Mouse (Mus musculus): ENCODE measurements around the gene Adcy3. TPM values are rescaled to one million over a fixed set of nuclear protein-coding genes. Genes with fewer than 3 reads are reported as not detected.

The Adcy3 gene
- polyA plus RNA-seq (2014; fragmentation: Nextera tagmentation; extraction: Ambion mirVana), result 4.7 and 7.4 TPM in 2 replicates

- DNase-seq (ENCODE audit: low spot score) (peak; percentile 72), ATAC-seq (ENCODE audit: insufficient number of reproducible peaks, low FRiP score, low TSS enrichment, low read depth) (peak; percentile 58)
- Histone ChIP-seq H3K4me2 (ENCODE audit: low read depth, severe bottlenecking) (peak within 1 kb of the TSS; percentile 88), H3K27me3 (ENCODE audit: control insufficient read depth, insufficient read depth, low read length) (no peaks in the 10 kb centered on the region), H3K4me3 (ENCODE audit: low read depth, low read length) (peak within 1 kb of the TSS; percentile 62), H3K9me3 (ENCODE audit: control insufficient read depth, low read length) (no peaks in the 10 kb centered on the region), H3K9ac (ENCODE audit: low read length) (peak within 1 kb of the TSS; percentile 76), H3K4me1 (ENCODE audit: control insufficient read depth, insufficient read depth, low read length) (peaks cover 6% of the 10 kb centered on the region; the same call in 1 of the 2 replicates), H3K27ac (replicated peaks; ENCODE audit: low read depth, low read length) (no peak within 1 kb of the TSS), H3K36me3 (ENCODE audit: control insufficient read depth, insufficient read depth, low read length) (no peaks in the 10 kb centered on the region)
- under 1% methylated on average over 75 of the region's 83 CpGs for WGBS
Measured at GRCm38 (mm10) chr12:4132941-4133846, at the start of gene Adcy3. Gene Adcy3, plus strand, starts transcription at chr12:4133103.

GRCm38 (mm10) chr12:4083441-4083840 lies 49.5 kb upstream of the Adcy3 start:
- Histone ChIP-seq H3K9ac (ENCODE audit: low read length) (no peak overlapping the region), H3K4me2 (ENCODE audit: low read depth, severe bottlenecking) (peak overlapping the region; percentile 67), H3K36me3 (ENCODE audit: control insufficient read depth, insufficient read depth, low read length) (peaks cover 2% of the 10 kb centered on the region; the same call in 1 of the 2 replicates), H3K9me3 (ENCODE audit: control insufficient read depth, low read length) (no peaks in the 10 kb centered on the region), H3K4me3 (ENCODE audit: low read depth, low read length) (no peak overlapping the region), H3K27ac (replicated peaks; ENCODE audit: low read depth, low read length) (no peak overlapping the region), H3K27me3 (ENCODE audit: control insufficient read depth, insufficient read depth, low read length) (no peaks in the 10 kb centered on the region), H3K4me1 (ENCODE audit: control insufficient read depth, insufficient read depth, low read length) (0 out of 2 replicates have a peak, but pooled peaks cover 2% of the 10 kb centered on the region)
- no peak for DNase-seq (ENCODE audit: low spot score)
- ATAC-seq (ENCODE audit: insufficient number of reproducible peaks, low FRiP score, low TSS enrichment, low read depth), result no peak
- WGBS, result 68% methylated on average over 8 of the region's 8 CpGs

- 81% methylated on average over 4 of the region's 4 CpGs for WGBS
- H3K4me2 ChIP-seq (ENCODE audit: low read depth, severe bottlenecking), result no peak overlapping the region
- no peaks in the 10 kb centered on the region for H3K27me3 ChIP-seq (ENCODE audit: control insufficient read depth, insufficient read depth, low read length)
- no peak overlapping the region for H3K9ac ChIP-seq (ENCODE audit: low read length)
- no peak overlapping the region for H3K4me3 ChIP-seq (ENCODE audit: low read depth, low read length)
- no peaks in the 10 kb centered on the region for H3K4me1 ChIP-seq (ENCODE audit: control insufficient read depth, insufficient read depth, low read length)
- H3K27ac ChIP-seq (replicated peaks; ENCODE audit: low read depth, low read length), result no peak overlapping the region
- ATAC-seq (ENCODE audit: insufficient number of reproducible peaks, low FRiP score, low TSS enrichment, low read depth) (no peak), DNase-seq (ENCODE audit: low spot score) (peak; percentile 75)
- H3K9me3 ChIP-seq (ENCODE audit: control insufficient read depth, low read length), result no peaks in the 10 kb centered on the region
- peaks cover 6% of the 10 kb centered on the region for H3K36me3 ChIP-seq (ENCODE audit: control insufficient read depth, insufficient read depth, low read length)
Measured at GRCm38 (mm10) chr12:4107383-4107782, 25.5 kb upstream of the Adcy3 start.

GRCm38 (mm10) chr12:4116132-4116531 lies 16.8 kb upstream of the Adcy3 start:
- ATAC-seq (ENCODE audit: insufficient number of reproducible peaks, low FRiP score, low TSS enrichment, low read depth), result no peak
- 86% methylated on average over 9 of the region's 9 CpGs for WGBS
- H3K36me3 ChIP-seq (ENCODE audit: control insufficient read depth, insufficient read depth, low read length), result no peaks in the 10 kb centered on the region; the same call in 1 of the 2 replicates
- no peak for DNase-seq (ENCODE audit: low spot score)
- no peaks in the 10 kb centered on the region for H3K9me3 ChIP-seq (ENCODE audit: control insufficient read depth, low read length)
- no peaks in the 10 kb centered on the region for H3K4me1 ChIP-seq (ENCODE audit: control insufficient read depth, insufficient read depth, low read length)
- H3K4me3 ChIP-seq (ENCODE audit: low read depth, low read length), result no peak overlapping the region
- H3K9ac ChIP-seq (ENCODE audit: low read length), result no peak overlapping the region
- no peaks in the 10 kb centered on the region for H3K27me3 ChIP-seq (ENCODE audit: control insufficient read depth, insufficient read depth, low read length)
- H3K4me2 ChIP-seq (ENCODE audit: low read depth, severe bottlenecking), result no peak overlapping the region
- H3K27ac ChIP-seq (replicated peaks; ENCODE audit: low read depth, low read length), result no peak overlapping the region

GRCm38 (mm10) chr12:4117136-4117535 lies 15.8 kb upstream of the Adcy3 start:
- H3K27ac ChIP-seq (replicated peaks; ENCODE audit: low read depth, low read length), result no peak overlapping the region
- H3K36me3 ChIP-seq (ENCODE audit: control insufficient read depth, insufficient read depth, low read length), result no peaks in the 10 kb centered on the region; the same call in 1 of the 2 replicates
- H3K27me3 ChIP-seq (ENCODE audit: control insufficient read depth, insufficient read depth, low read length), result no peaks in the 10 kb centered on the region
- no peak overlapping the region for H3K4me3 ChIP-seq (ENCODE audit: low read depth, low read length)
- DNase-seq (ENCODE audit: low spot score), result no peak
- WGBS, result 83% methylated on average over 3 of the region's 3 CpGs
- no peak overlapping the region for H3K4me2 ChIP-seq (ENCODE audit: low read depth, severe bottlenecking)
- no peak overlapping the region for H3K9ac ChIP-seq (ENCODE audit: low read length)
- no peaks in the 10 kb centered on the region for H3K9me3 ChIP-seq (ENCODE audit: control insufficient read depth, low read length)
- ATAC-seq (ENCODE audit: insufficient number of reproducible peaks, low FRiP score, low TSS enrichment, low read depth), result no peak
- H3K4me1 ChIP-seq (ENCODE audit: control insufficient read depth, insufficient read depth, low read length), result no peaks in the 10 kb centered on the region

- Histone ChIP-seq H3K27ac (replicated peaks; ENCODE audit: low read depth, low read length) (no peak overlapping the region), H3K9me3 (ENCODE audit: control insufficient read depth, low read length) (no peaks in the 10 kb centered on the region), H3K36me3 (ENCODE audit: control insufficient read depth, insufficient read depth, low read length) (no peaks in the 10 kb centered on the region; the same call in 1 of the 2 replicates), H3K27me3 (ENCODE audit: control insufficient read depth, insufficient read depth, low read length) (no peaks in the 10 kb centered on the region), H3K9ac (ENCODE audit: low read length) (no peak overlapping the region), H3K4me3 (ENCODE audit: low read depth, low read length) (no peak overlapping the region), H3K4me2 (ENCODE audit: low read depth, severe bottlenecking) (no peak overlapping the region), H3K4me1 (ENCODE audit: control insufficient read depth, insufficient read depth, low read length) (no peaks in the 10 kb centered on the region)
- 73% methylated on average over 4 of the region's 4 CpGs for WGBS
- ATAC-seq (ENCODE audit: insufficient number of reproducible peaks, low FRiP score, low TSS enrichment, low read depth) (no peak), DNase-seq (ENCODE audit: low spot score) (no peak)
Measured at GRCm38 (mm10) chr12:4117579-4117978, 15.3 kb upstream of the Adcy3 start.

GRCm38 (mm10) chr12:4127346-4127745 lies 5.6 kb upstream of the Adcy3 start:
- Histone ChIP-seq H3K4me3 (ENCODE audit: low read depth, low read length) (no peak overlapping the region), H3K4me1 (ENCODE audit: control insufficient read depth, insufficient read depth, low read length) (no peaks in the 10 kb centered on the region), H3K4me2 (ENCODE audit: low read depth, severe bottlenecking) (no peak overlapping the region), H3K27ac (replicated peaks; ENCODE audit: low read depth, low read length) (no peak overlapping the region), H3K9me3 (ENCODE audit: control insufficient read depth, low read length) (no peaks in the 10 kb centered on the region), H3K9ac (ENCODE audit: low read length) (no peak overlapping the region), H3K27me3 (ENCODE audit: control insufficient read depth, insufficient read depth, low read length) (no peaks in the 10 kb centered on the region), H3K36me3 (ENCODE audit: control insufficient read depth, insufficient read depth, low read length) (no peaks in the 10 kb centered on the region)
- DNase-seq (ENCODE audit: low spot score) (no peak), ATAC-seq (ENCODE audit: insufficient number of reproducible peaks, low FRiP score, low TSS enrichment, low read depth) (no peak)
- WGBS, result 71% methylated on average over 7 of the region's 7 CpGs

- peak overlapping the region; percentile 88 for H3K4me2 ChIP-seq (ENCODE audit: low read depth, severe bottlenecking)
- H3K36me3 ChIP-seq (ENCODE audit: control insufficient read depth, insufficient read depth, low read length), result no peaks in the 10 kb centered on the region
- peaks cover 6% of the 10 kb centered on the region; the same call in 1 of the 2 replicates for H3K4me1 ChIP-seq (ENCODE audit: control insufficient read depth, insufficient read depth, low read length)
- H3K27me3 ChIP-seq (ENCODE audit: control insufficient read depth, insufficient read depth, low read length), result no peaks in the 10 kb centered on the region
- no peak overlapping the region for H3K27ac ChIP-seq (replicated peaks; ENCODE audit: low read depth, low read length)
- no peak for DNase-seq (ENCODE audit: low spot score)
- H3K9me3 ChIP-seq (ENCODE audit: control insufficient read depth, low read length), result no peaks in the 10 kb centered on the region
- peak overlapping the region; percentile 62 for H3K4me3 ChIP-seq (ENCODE audit: low read depth, low read length)
- peak overlapping the region; percentile 76 for H3K9ac ChIP-seq (ENCODE audit: low read length)
- 31% methylated on average over 11 of the region's 11 CpGs for WGBS
- ATAC-seq (ENCODE audit: insufficient number of reproducible peaks, low FRiP score, low TSS enrichment, low read depth), result no peak
Measured at GRCm38 (mm10) chr12:4133847-4134212, 927 bp downstream of the Adcy3 start.
